Mouse (Mus musculus) CH12.LX (cell line): Measurements from ENCODE around the gene Frmd8.

Experiments
- POLR2A ChIP-seq: IDR thresholded peaks from 2 replicates; pipeline ENCODE4 v1.6.1; 2011; ENCODE audit warnings: low read depth, mild to moderate bottlenecking, improper control_type of control experiment, low read length
- UBTF ChIP-seq: IDR thresholded peaks from 2 replicates; pipeline ENCODE4 v1.6.1; 2012; ENCODE audit warnings: low read depth, mild to moderate bottlenecking, inconsistent platforms, low read length, improper control_type of control experiment, moderate library complexity
- USF2 ChIP-seq: conservative IDR thresholded peaks from 2 replicates; pipeline ENCODE4 v1.6.1; 2011; ENCODE audit warnings: low read depth, low read length, improper control_type of control experiment

DNA sequence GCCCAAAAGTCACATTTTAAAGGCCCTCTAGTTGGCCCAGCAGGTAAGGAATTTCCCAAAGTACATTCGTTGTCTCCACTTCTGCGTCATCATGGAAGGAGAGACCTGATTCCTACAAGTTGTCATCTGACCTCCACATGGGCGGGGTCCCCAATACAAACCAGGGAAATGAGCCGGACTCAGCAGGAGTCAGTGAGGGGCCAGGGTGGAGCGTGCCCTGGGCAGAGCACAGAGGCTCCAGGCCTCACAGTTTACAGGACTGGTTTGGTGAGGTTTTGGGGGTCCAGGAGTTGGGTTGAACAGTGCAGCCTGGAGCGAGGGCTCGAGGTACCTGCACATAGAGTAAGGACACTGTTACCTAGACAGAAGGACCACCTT is 65.4 kb downstream of the Frmd8 start:
- no peak for TF ChIP-seq UBTF
- TF ChIP-seq USF2 = no peak
- no peak for TF ChIP-seq POLR2A
